11 mouse cellular contexts compared by ENCODE assay signal in genomic region chr19:5937095-5937835, GRCm38 (mm10). TPM values are rescaled to one million over a fixed set of nuclear protein-coding genes. Genes with fewer than 3 reads are reported as not detected.
DNase-seq lines count a peak whose midpoint lies in the region; ATAC-seq and TF ChIP-seq lines count a peak whose summit lies in the region.
"Had no signal": no experiment of that assay in that cellular context is flagged by ENCODE, and none has a peak within 500 bp of the region (broad histone marks: within the 10 kb centered on the region; RNA-seq: fewer than 3 reads in every experiment).

No protein-coding gene starts in this region.

- H3K4me1 ChIP-seq in heart, embryonic 10.5 days = peaks cover 39% of the 10 kb centered on the region
- H3K4me1 ChIP-seq in hindbrain, embryonic 12.5 days = peaks cover 18% of the 10 kb centered on the region
- peaks cover 30% of the 10 kb centered on the region for H3K4me1 ChIP-seq in midbrain, embryonic 10.5 days

- H3K4me2 ChIP-seq in hindbrain, embryonic 12.5 days (replicated peaks) = no peak overlapping the region

- no peak for DNase-seq in heart, embryonic 10.5 days (ENCODE audit: low spot score)
- no peak for DNase-seq in heart, postnatal 4 days
- peak; percentile 43 for DNase-seq in brain, embryonic 14.5 days (ENCODE audit: low read depth)
- DNase-seq in midbrain, embryonic 10.5 days (ENCODE audit: low spot score) = no peak
- no peak for DNase-seq in right cerebral cortex, postnatal 4 days
- DNase-seq in urinary bladder, postnatal 36 days (ENCODE audit: low spot score in 2 of 2) = no peak
- DNase-seq: kidney, adult 11 months had no signal

- TF ChIP-seq POLR2A in brain, embryonic 14.5 days (IDR thresholded peaks at IDR 0.05; ENCODE audit: borderline replicate concordance, extremely low read depth, insufficient read depth, insufficient read length, poor library complexity, severe bottlenecking) = no peak

- WGBS in heart, embryonic 10.5 days = 73% methylated on average over 21 of the region's 21 CpGs
- 61% methylated on average over 21 of the region's 21 CpGs for WGBS in hindbrain, embryonic 12.5 days
- 74% methylated on average over 21 of the region's 21 CpGs for WGBS in midbrain, embryonic 10.5 days

- no peaks in the 10 kb centered on the region for H3K27me3 ChIP-seq in heart, embryonic 10.5 days (ENCODE audit: insufficient read depth, poor library complexity, severe bottlenecking)
- H3K27me3 ChIP-seq in hindbrain, embryonic 12.5 days = no peaks in the 10 kb centered on the region
- no peaks in the 10 kb centered on the region for H3K27me3 ChIP-seq in midbrain, embryonic 10.5 days (ENCODE audit: low read depth, poor library complexity, severe bottlenecking)
- H3K27me3 ChIP-seq: CH12.LX had no signal

- ATAC-seq in hindbrain, embryonic 12.5 days (ENCODE audit: low FRiP score) = peak; percentile 8; the same call in 1 of the 2 replicates
- ATAC-seq in megakaryocyte-erythroid progenitor cell, adult 5-6 weeks (replicated peaks; ENCODE audit: low FRiP score, low TSS enrichment, poor library complexity, severe bottlenecking) = no peak

- H3K9me3 ChIP-seq in heart, embryonic 10.5 days = no peaks in the 10 kb centered on the region
- no peaks in the 10 kb centered on the region for H3K9me3 ChIP-seq in hindbrain, embryonic 12.5 days (replicated peaks)
- H3K9me3 ChIP-seq in midbrain, embryonic 10.5 days (replicated peaks) = no peaks in the 10 kb centered on the region

- peak overlapping the region; percentile 35 for H3K4me3 ChIP-seq in heart, embryonic 10.5 days
- H3K4me3 ChIP-seq in hindbrain, embryonic 12.5 days = no peak overlapping the region
- 0 out of 2 replicates have a peak overlapping the region, but pooled peaks have one; percentile 36 for H3K4me3 ChIP-seq in midbrain, embryonic 10.5 days

- TF ChIP-seq CTCF in brain, embryonic 14.5 days (IDR thresholded peaks at IDR 0.05; ENCODE audit: borderline replicate concordance, extremely low read depth, insufficient read depth, insufficient read length) = no peak

- H3K27ac ChIP-seq in heart, embryonic 10.5 days = peak overlapping the region; percentile 62
- H3K27ac ChIP-seq in hindbrain, embryonic 12.5 days = peak overlapping the region; percentile 45
- H3K27ac ChIP-seq in midbrain, embryonic 10.5 days (replicated peaks) = peak overlapping the region; percentile 57

- H3K9ac ChIP-seq in hindbrain, embryonic 12.5 days = no peak overlapping the region

- peaks cover 27% of the 10 kb centered on the region for H3K36me3 ChIP-seq in heart, embryonic 10.5 days
- H3K36me3 ChIP-seq in hindbrain, embryonic 12.5 days = peaks cover 10% of the 10 kb centered on the region; the same call in 1 of the 2 replicates
- peaks cover 35% of the 10 kb centered on the region for H3K36me3 ChIP-seq in midbrain, embryonic 10.5 days

RNA-seq across cellular contexts. Expression of gene Cdc42ep2, which starts 12.6 kb away (rescaled TPM):
- 5.9 and 7.4 TPM in 2 replicates for polyA plus RNA-seq in heart, embryonic 10.5 days (2016; fragmentation: Nextera tagmentation; extraction: Ambion mirVana)
- 10 to 100 TPM; 14.2 to 14.7 TPM for total RNA-seq in heart, postnatal 4 days (2021)
- 11.7 and 13.7 TPM in 2 replicates for polyA plus RNA-seq in brain, embryonic 14.5 days (2012; rRNA removed)
- 5.1 and 6.1 TPM in 2 replicates for polyA plus RNA-seq in hindbrain, embryonic 12.5 days (2016; fragmentation: Nextera tagmentation; extraction: Ambion mirVana)
- polyA plus RNA-seq in midbrain, embryonic 10.5 days (2016; fragmentation: Nextera tagmentation; extraction: Ambion mirVana) = 1.8 and 2.2 TPM in 2 replicates
- total RNA-seq in megakaryocyte-erythroid progenitor cell, adult 5-6 weeks (2014; fragmentation: Nextera tagmentation) = 0.77 TPM in 1 of 2 replicates, not detected in the other
- not detected in 2 replicates for total RNA-seq in megakaryocyte-erythroid progenitor cell, adult 5-6 weeks (2017)

RNA-seq across cellular contexts. Expression of gene Dpf2, which starts 24.5 kb away (rescaled TPM):
- polyA plus RNA-seq in heart, embryonic 10.5 days (2016; fragmentation: Nextera tagmentation; extraction: Ambion mirVana) = 134 and 150 TPM in 2 replicates
- total RNA-seq in heart, postnatal 4 days (2021) = 100 to 1,000 TPM; 111 to 119 TPM
- polyA plus RNA-seq in brain, embryonic 14.5 days (2012; rRNA removed) = 180 and 231 TPM in 2 replicates
- polyA plus RNA-seq in hindbrain, embryonic 12.5 days (2016; fragmentation: Nextera tagmentation; extraction: Ambion mirVana) = 161 and 177 TPM in 2 replicates
- polyA plus RNA-seq in midbrain, embryonic 10.5 days (2016; fragmentation: Nextera tagmentation; extraction: Ambion mirVana) = 242 and 245 TPM in 2 replicates
- 91.2 and 95.9 TPM in 2 replicates for total RNA-seq in megakaryocyte-erythroid progenitor cell, adult 5-6 weeks (2014; fragmentation: Nextera tagmentation)
- total RNA-seq in megakaryocyte-erythroid progenitor cell, adult 5-6 weeks (2017) = 75.0 and 124 TPM in 2 replicates

RNA-seq across cellular contexts. Expression of gene Pola2, which starts 26.7 kb away (rescaled TPM):
- 70.0 and 80.7 TPM in 2 replicates for polyA plus RNA-seq in heart, embryonic 10.5 days (2016; fragmentation: Nextera tagmentation; extraction: Ambion mirVana)
- total RNA-seq in heart, postnatal 4 days (2021) = 10 to 100 TPM; 32.9 to 37.1 TPM
- 33.8 and 56.9 TPM in 2 replicates for polyA plus RNA-seq in brain, embryonic 14.5 days (2012; rRNA removed)
- polyA plus RNA-seq in hindbrain, embryonic 12.5 days (2016; fragmentation: Nextera tagmentation; extraction: Ambion mirVana) = 47.4 and 49.2 TPM in 2 replicates
- polyA plus RNA-seq in midbrain, embryonic 10.5 days (2016; fragmentation: Nextera tagmentation; extraction: Ambion mirVana) = 97.3 and 110 TPM in 2 replicates
- 134 and 164 TPM in 2 replicates for total RNA-seq in megakaryocyte-erythroid progenitor cell, adult 5-6 weeks (2014; fragmentation: Nextera tagmentation)
- total RNA-seq in megakaryocyte-erythroid progenitor cell, adult 5-6 weeks (2017) = 62.6 and 87.0 TPM in 2 replicates

RNA-seq across cellular contexts. Expression of gene Tigd3, which starts 43.3 kb away (rescaled TPM):
- polyA plus RNA-seq in heart, embryonic 10.5 days (2016; fragmentation: Nextera tagmentation; extraction: Ambion mirVana) = 2.4 and 2.9 TPM in 2 replicates
- total RNA-seq in heart, postnatal 4 days (2021) = 1 to 10 TPM; 2.0 TPM
- polyA plus RNA-seq in brain, embryonic 14.5 days (2012; rRNA removed) = 15.2 and 15.5 TPM in 2 replicates
- polyA plus RNA-seq in hindbrain, embryonic 12.5 days (2016; fragmentation: Nextera tagmentation; extraction: Ambion mirVana) = 11.0 and 11.3 TPM in 2 replicates
- 9.5 and 10.8 TPM in 2 replicates for polyA plus RNA-seq in midbrain, embryonic 10.5 days (2016; fragmentation: Nextera tagmentation; extraction: Ambion mirVana)
- total RNA-seq in megakaryocyte-erythroid progenitor cell, adult 5-6 weeks (2014; fragmentation: Nextera tagmentation) = 5.3 and 5.9 TPM in 2 replicates
- 2.2 and 3.1 TPM in 2 replicates for total RNA-seq in megakaryocyte-erythroid progenitor cell, adult 5-6 weeks (2017)

RNA-seq across cellular contexts. Expression of gene Slc22a20, which starts 48.7 kb away (rescaled TPM):
- not detected in 2 replicates for polyA plus RNA-seq in heart, embryonic 10.5 days (2016; fragmentation: Nextera tagmentation; extraction: Ambion mirVana)
- not detected for total RNA-seq in heart, postnatal 4 days (2021)
- polyA plus RNA-seq in brain, embryonic 14.5 days (2012; rRNA removed) = not detected in 2 replicates
- not detected in 2 replicates for polyA plus RNA-seq in hindbrain, embryonic 12.5 days (2016; fragmentation: Nextera tagmentation; extraction: Ambion mirVana)
- not detected in 2 replicates for polyA plus RNA-seq in midbrain, embryonic 10.5 days (2016; fragmentation: Nextera tagmentation; extraction: Ambion mirVana)
- not detected in 2 replicates for total RNA-seq in megakaryocyte-erythroid progenitor cell, adult 5-6 weeks (2014; fragmentation: Nextera tagmentation)
- total RNA-seq in megakaryocyte-erythroid progenitor cell, adult 5-6 weeks (2017) = not detected in 2 replicates
- total RNA-seq: CH12.LX had no signal
- polyA plus RNA-seq: limb, embryonic 14.5 days had no signal
